Mouse (Mus musculus) lung, postnatal 4 days (tissue): ENCODE data around the gene Gm43064.
"Not testable (repeated sequence)": the region's sequence is repeated elsewhere in the genome, so short reads cannot be mapped to it uniquely, and the experiment has no call there.

Experiments used
- DNase-seq, 2 experiments: peaks; one replicate each; pipeline ENCODE4 v3.0.0; 2021

The Gm43064 gene

DNA sequence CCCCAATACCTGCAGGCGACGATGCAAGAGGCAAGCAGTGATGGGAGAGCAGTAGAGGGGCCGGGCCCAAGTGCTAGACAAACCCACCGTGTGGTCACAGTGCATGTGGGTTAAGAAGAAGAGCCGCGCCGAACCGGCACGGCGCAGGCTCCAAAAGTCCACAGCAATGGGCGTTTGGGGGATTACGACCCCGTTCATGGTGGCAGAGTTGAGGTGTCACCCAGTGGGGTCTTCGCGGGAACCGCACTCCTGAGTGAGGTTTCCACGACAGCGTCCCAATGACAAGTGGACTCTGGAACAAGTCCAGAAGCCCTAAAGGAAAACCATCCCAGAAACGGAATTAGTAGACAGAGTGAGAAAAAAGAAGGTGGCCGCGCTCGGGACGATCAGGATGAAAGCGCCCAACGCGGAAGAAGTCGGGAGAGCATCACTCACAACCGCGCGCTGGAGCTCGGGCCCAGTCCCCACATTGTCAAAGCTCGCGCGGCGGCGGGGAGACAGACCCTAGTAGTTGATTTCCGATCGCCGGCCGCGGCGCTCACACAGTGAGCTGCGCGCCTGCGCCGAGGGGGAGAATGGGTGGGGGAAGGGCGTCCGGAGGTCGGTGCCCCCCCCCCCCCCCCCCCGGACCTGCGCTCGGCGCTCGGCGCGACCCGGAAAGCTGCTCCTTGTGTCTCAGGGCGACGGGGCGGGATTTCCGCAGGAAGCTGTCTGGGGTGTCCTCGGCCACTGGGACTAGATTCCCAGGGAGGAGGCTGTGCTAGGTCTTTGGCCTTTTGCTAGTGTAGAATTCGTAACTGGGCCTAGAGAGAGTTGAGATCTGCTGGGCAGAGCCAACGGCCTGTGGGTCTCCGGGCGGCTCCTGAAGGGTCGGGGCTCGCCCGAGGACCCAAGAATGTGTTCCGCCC, at the start of gene Gm43064, which contains the start of the genes Dclre1b and Ap4b1:
Gene Gm43064 (plus strand): TSS at position 683 of the 908 bp plus-strand sequence.
Gene Dclre1b (minus strand): TSS at position 554 of the 908 bp plus-strand sequence.
Gene Ap4b1 (plus strand): TSS at position 630 of the 908 bp plus-strand sequence.
- DNase-seq: peak; percentile 93 to 95

DNA sequence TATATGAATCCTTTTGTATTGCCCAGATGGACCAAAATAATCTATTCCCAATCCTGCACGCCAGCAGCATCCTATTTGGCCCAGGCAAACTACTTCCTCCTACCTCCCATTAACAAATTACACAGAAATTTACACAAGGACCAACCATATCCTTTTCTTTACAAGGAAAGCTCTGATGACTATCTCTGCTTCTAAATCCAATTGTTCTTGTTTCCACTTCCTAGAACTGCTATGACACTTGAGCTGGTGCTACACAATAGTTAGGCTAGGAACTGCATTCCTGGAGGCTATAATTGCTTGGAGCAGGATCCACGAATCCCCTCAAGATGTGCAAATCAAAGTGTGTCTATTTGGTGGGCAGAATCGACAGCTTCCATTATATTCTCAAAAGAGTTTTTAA, 42.6 kb upstream of the Gm43064 start:
- no peak for DNase-seq

DNA sequence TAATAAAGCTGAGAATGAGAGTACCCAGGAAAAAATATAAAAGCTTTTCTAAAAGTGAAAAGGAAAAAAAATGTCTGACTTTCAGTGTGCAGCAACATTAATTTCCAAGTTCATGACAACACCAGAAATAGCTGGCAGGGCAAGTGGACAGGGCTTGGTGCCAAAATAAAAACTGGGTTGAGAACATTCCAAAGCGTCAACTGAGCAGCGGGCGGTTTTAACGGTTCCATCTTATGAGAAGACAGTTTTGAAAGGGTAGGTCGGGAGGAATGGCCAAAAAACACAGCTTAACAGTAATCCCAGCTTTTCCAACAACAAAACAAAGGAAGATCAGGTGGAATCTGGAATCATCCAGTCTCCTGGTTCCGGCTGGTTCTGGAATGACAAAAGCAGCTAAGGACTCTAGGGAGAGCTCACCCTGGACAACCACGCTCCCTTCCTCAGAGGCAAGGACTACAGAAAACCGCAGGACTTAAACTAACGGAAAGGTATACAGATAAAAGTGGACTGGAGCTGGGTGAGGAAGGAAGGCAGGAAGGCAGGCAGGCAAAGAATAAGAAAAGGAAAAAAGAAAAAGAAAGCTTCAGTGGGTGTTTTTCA, 37.7 kb upstream of the Gm43064 start:
- DNase-seq: peak; percentile 80 to 81

DNA sequence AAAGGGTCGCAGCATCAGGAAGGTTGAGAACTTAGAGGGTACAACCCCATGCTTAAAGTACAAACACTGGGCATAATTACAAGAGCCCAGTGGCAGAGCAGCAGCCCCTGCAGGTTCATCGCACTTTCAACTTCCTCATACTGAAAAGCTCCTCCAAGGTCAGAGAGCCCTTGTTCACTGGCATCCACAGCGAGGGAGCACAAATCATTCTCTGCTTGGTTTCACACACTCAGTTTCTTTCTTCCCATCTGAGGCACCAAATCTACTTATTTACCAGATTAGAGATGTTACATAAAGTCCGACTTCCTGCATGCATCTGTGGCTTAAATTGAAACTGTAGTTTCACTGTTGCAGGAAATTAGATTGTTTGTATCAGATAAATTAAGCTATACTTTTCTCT, 36.5 kb upstream of the Gm43064 start:
- DNase-seq: no peak

- no peak for DNase-seq
Observed at GRCm38 (mm10) chr3:103773508-103773907, 35.9 kb upstream of the Gm43064 start.

DNA sequence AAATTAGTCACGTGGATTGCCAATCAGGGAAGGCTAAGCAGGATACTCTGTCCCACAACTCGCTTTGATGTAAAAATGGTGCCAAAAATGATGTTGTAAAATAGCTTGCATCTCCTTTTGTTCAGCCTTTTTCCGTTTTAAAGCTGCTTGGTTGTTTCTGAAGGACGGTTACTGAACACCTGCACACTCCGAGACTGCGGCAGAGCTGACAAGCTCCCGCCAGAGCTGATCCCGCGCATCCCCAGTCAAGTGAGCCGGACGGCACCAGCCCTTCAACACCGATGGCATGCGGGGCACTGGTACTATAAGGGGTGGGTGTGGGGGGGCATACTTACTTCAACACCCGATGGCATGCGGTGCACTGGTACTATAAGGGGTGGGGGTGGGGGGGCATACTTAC, 35.4 kb upstream of the Gm43064 start:
- no peak for DNase-seq

- DNase-seq: no peak
Observed at GRCm38 (mm10) chr3:103777940-103778339, 31.4 kb upstream of the Gm43064 start.

GRCm38 (mm10) chr3:103778660-103779059, 30.7 kb upstream of the Gm43064 start:
- no peak for DNase-seq

- DNase-seq: no peak
Observed at GRCm38 (mm10) chr3:103779183-103779582, 30.2 kb upstream of the Gm43064 start.

GRCm38 (mm10) chr3:103780271-103780670, 29.1 kb upstream of the Gm43064 start:
- DNase-seq: no peak

DNA sequence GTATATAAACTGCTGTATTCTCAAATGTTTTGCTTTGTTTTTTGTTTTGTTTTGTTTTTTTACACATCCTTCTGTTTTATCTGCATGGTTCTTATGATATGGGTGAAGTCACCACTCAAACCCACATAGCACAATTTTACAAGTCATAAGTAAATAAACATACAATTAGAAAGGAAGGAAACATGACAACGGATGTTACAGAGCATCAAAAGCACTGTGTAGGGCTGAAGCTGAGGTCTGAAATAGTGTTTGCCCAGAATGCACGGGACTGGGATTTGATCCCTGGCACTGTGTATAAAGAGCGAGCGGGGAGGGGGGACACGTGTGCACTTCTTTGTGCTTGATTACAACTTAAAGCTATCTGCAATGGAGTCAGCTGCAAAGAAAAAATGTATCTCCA, 28.6 kb upstream of the Gm43064 start:
- DNase-seq: no peak

DNA sequence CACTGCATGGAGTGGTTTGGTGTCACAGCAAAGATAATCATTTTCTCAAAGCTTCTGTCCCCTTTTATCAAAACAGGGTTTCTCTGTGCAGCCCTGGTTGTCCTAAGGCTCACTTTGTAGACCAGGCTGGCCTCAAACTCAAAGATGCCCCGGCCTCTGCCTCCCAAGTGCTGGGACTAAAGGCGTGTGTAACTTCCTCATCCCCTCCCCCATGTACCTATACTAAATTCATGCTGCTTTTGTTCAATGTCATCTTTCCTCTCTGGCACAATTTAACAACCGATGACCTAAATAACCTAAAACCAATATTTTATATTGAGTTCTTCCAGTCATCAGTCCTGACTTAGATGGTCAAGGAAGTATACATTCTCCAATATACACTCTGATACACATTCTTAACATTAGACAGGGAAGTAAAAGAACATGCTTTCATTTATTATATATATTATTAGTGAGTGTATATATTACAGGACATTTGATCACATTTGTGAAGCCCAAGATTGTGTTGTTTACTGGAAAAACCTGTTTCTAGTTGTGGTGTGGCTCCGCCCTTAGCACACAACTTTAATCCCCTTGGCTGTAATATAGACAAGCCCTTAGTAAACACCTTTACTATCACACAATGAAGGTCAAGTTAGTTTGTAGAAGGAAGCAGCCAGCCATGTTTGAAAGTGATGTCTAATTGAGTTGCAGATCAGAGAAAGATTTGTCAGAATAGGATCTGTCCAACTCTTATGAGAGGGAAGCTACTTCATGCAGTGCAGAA, 26.3 kb upstream of the Gm43064 start:
- no peak for DNase-seq

- peak in 1 of 2 experiments; percentile 28 for DNase-seq
Observed at GRCm38 (mm10) chr3:103787225-103787624, 22.1 kb upstream of the Gm43064 start.

DNA sequence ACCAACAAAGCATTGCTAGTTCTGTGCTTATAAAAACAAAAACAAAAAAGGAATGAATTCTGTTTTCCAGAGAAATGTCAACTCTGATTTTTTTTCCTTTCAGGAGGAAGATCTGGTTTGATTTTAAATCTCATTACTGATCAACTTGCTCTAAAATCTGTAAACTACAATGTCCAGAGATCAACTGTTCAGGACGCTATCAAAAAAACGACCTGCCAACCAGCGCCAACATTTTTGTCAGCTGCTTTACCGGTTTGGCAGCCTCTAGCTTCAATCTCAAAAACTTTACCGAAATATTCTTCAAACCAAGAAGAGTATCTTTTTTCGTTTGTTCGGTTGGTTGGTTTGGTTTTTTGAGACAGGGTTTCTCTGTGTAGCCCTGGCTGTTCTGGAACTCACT, 20.3 kb upstream of the Gm43064 start:
- no peak for DNase-seq

DNA sequence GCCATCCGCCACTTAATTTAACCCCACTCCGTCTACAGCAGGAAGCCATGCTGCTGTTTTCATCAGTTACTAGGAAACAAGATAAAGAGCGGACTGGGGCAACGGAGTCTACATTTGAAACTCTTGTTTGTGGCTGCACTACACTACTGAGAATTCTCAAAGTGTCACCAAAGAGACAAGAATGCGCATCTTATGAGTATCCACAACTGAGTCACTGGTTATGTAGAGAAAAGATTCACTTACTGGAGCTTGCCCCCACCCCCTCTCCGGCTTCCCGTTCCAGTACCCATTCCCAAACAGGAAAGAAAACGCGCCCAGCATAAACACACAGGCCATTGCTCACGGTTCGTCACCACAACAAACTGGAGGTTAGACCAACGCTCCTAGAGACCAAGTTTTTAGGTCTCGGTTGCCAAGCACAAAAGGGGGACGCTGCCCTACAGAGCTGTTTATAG, 19.5 kb upstream of the Gm43064 start:
- DNase-seq: peak; percentile 70 to 75

GRCm38 (mm10) chr3:103790346-103791145, 18.8 kb upstream of the Gm43064 start:
- DNase-seq: no peak

DNA sequence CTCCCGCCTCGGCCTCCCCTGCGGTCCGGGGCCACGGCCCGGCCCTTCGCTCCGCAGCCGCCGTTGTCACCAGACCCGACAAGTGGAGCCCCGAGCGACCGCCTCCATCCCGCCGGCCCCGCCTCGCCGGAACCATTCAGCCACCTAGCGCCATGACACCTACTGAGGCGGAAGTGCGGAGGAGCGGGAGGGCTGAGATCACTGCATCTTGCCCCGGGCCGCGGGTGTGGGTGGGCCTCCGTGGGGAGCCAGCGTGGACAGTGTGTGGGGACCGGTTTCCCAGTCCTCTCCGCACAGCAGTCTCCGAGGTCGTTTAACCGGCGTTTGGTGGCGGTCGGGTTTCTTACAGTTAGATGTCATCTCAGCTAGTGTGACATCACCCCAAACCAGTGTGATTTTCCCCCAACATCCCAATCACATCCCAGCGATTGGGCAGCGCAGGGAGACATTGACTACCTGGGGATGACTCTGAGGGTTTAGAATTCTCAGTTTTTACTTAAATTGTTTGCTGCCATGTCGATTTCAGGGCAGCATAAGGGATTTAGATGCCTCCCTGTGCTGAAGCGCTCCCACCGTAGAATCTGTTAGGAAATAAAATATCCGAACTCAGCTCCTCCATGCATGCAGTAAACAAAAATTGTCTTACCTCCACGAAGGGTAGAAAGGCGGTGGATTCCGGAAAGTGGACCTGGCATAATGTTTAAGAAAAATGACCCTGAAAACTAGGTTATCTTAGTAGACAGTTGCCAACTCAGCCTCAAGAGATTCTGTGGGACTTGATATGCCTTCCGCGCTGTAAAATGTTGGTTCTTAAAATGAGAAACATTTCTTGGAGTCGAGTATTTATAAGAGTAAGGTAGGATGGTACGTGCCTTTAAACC, 17.9 kb upstream of the Gm43064 start, which contains the start of gene Hipk1:
Gene Hipk1 (minus strand): TSS at position 334 of the 881 bp plus-strand sequence.
- peak; percentile 96 to 97 for DNase-seq

- not testable (repeated sequence) for DNase-seq
Observed at GRCm38 (mm10) chr3:103792111-103792406, 17.3 kb upstream of the Gm43064 start.

- DNase-seq: no peak
Observed at GRCm38 (mm10) chr3:103792566-103792965, 16.8 kb upstream of the Gm43064 start.

- no peak for DNase-seq
Observed at GRCm38 (mm10) chr3:103796389-103796788, 13.0 kb upstream of the Gm43064 start.

- no peak for DNase-seq
Observed at GRCm38 (mm10) chr3:103799507-103799906, 9.9 kb upstream of the Gm43064 start.
